Mouse (Mus musculus): ENCODE data around the gene Rps15. TPM values are rescaled to one million over a fixed set of nuclear protein-coding genes. Genes with fewer than 3 reads are reported as not detected.

The Rps15 gene
- polyA plus RNA-seq, 1 experiment from 2014 or later, result 1,053 TPM

GRCm38 (mm10) chr10:80343425-80343895 is 51.2 kb downstream of the Rps15 start:
- 27% methylated on average over 13 of the region's 13 CpGs for WGBS
- Histone ChIP-seq H3K4me3 (peak overlapping the region; percentile 52), H3K4me1 (peaks cover 61% of the 10 kb centered on the region), H3K36me3 (no peaks in the 10 kb centered on the region), H3K27me3 (ENCODE audit: low read depth, poor library complexity, severe bottlenecking) (peaks cover 96% of the 10 kb centered on the region), H3K27ac (replicated peaks) (0 out of 2 replicates have a peak overlapping the region, but pooled peaks have one; percentile 59), H3K9me3 (replicated peaks) (no peaks in the 10 kb centered on the region)
- DNase-seq (ENCODE audit: low spot score), result no peak

Small RNA genes within 50 kb of the gene (microRNA-seq; reads per million reads assigned to microRNA genes)
- gene Mir6911, result 1.2 reads per million

Other genes with a start within 250 kb of the Rps15 start
- 702 and 747 TPM in 2 replicates for gene Gpx4, start 245.3 kb upstream of the Rps15 start, polyA plus RNA-seq (2016; fragmentation: Nextera tagmentation; extraction: Ambion mirVana)
- gene Sbno2, start 186.9 kb upstream of the Rps15 start, polyA plus RNA-seq (2016; fragmentation: Nextera tagmentation; extraction: Ambion mirVana), result 15.0 and 15.2 TPM in 2 replicates
- gene Stk11, start 176.7 kb upstream of the Rps15 start, polyA plus RNA-seq (2016; fragmentation: Nextera tagmentation; extraction: Ambion mirVana), result 18.0 and 19.7 TPM in 2 replicates
- gene Atp5d, start 153.8 kb upstream of the Rps15 start, polyA plus RNA-seq (2016; fragmentation: Nextera tagmentation; extraction: Ambion mirVana), result 463 and 481 TPM in 2 replicates
- gene Cbarp, start 151.6 kb upstream of the Rps15 start, polyA plus RNA-seq (2016; fragmentation: Nextera tagmentation; extraction: Ambion mirVana), result 7.8 and 9.3 TPM in 2 replicates
- 17.8 and 19.7 TPM in 2 replicates for gene Midn, start 144.2 kb upstream of the Rps15 start, polyA plus RNA-seq (2016; fragmentation: Nextera tagmentation; extraction: Ambion mirVana)
- 91.8 and 135 TPM in 2 replicates for gene Cirbp, start 126.5 kb upstream of the Rps15 start, polyA plus RNA-seq (2016; fragmentation: Nextera tagmentation; extraction: Ambion mirVana)
- 10.6 and 11.2 TPM in 2 replicates for gene 1600002K03Rik, start 119.5 kb upstream of the Rps15 start, polyA plus RNA-seq (2016; fragmentation: Nextera tagmentation; extraction: Ambion mirVana)
- gene Efna2, start 113.0 kb upstream of the Rps15 start, polyA plus RNA-seq (2016; fragmentation: Nextera tagmentation; extraction: Ambion mirVana), result 56.6 and 64.5 TPM in 2 replicates
- 154 and 166 TPM in 2 replicates for gene Mum1, start 66.0 kb upstream of the Rps15 start, polyA plus RNA-seq (2016; fragmentation: Nextera tagmentation; extraction: Ambion mirVana)
- 288 and 314 TPM in 2 replicates for gene Ndufs7, start 43.3 kb upstream of the Rps15 start, polyA plus RNA-seq (2016; fragmentation: Nextera tagmentation; extraction: Ambion mirVana)
- gene Gamt, start 31.4 kb upstream of the Rps15 start, polyA plus RNA-seq (2016; fragmentation: Nextera tagmentation; extraction: Ambion mirVana), result 32.5 and 35.5 TPM in 2 replicates
- 43.7 and 50.6 TPM in 2 replicates for gene Dazap1, start 31.0 kb upstream of the Rps15 start, polyA plus RNA-seq (2016; fragmentation: Nextera tagmentation; extraction: Ambion mirVana)
- 28.3 and 61.6 TPM in 2 replicates for gene Apc2, start 3.5 kb downstream of the Rps15 start, polyA plus RNA-seq (2016; fragmentation: Nextera tagmentation; extraction: Ambion mirVana)
- gene 2310011J03Rik, start 28.1 kb downstream of the Rps15 start, polyA plus RNA-seq (2016; fragmentation: Nextera tagmentation; extraction: Ambion mirVana), result 57.3 TPM in 2 replicates
- 3.3 and 4.2 TPM in 2 replicates for gene Pcsk4, start 37.0 kb downstream of the Rps15 start, polyA plus RNA-seq (2016; fragmentation: Nextera tagmentation; extraction: Ambion mirVana)
- 9.1 and 11.5 TPM in 2 replicates for gene Reep6, start 37.5 kb downstream of the Rps15 start, polyA plus RNA-seq (2016; fragmentation: Nextera tagmentation; extraction: Ambion mirVana)
- 0.48 and 0.91 TPM in 2 replicates for gene Adamtsl5, start 56.0 kb downstream of the Rps15 start, polyA plus RNA-seq (2016; fragmentation: Nextera tagmentation; extraction: Ambion mirVana)
- gene Plk5, start 64.0 kb downstream of the Rps15 start, polyA plus RNA-seq (2016; fragmentation: Nextera tagmentation; extraction: Ambion mirVana), result 0.12 and 0.32 TPM in 2 replicates
- gene Mex3d, start 95.2 kb downstream of the Rps15 start, polyA plus RNA-seq (2016; fragmentation: Nextera tagmentation; extraction: Ambion mirVana), result 6.3 and 6.4 TPM in 2 replicates
- 338 and 351 TPM in 2 replicates for gene Mbd3, start 107.1 kb downstream of the Rps15 start, polyA plus RNA-seq (2016; fragmentation: Nextera tagmentation; extraction: Ambion mirVana)
- gene Uqcr11, start 114.4 kb downstream of the Rps15 start, polyA plus RNA-seq (2016; fragmentation: Nextera tagmentation; extraction: Ambion mirVana), result 610 and 635 TPM in 2 replicates
- 190 and 191 TPM in 2 replicates for gene Tcf3, start 141.2 kb downstream of the Rps15 start, polyA plus RNA-seq (2016; fragmentation: Nextera tagmentation; extraction: Ambion mirVana)
- gene Onecut3, start 202.4 kb downstream of the Rps15 start, polyA plus RNA-seq (2016; fragmentation: Nextera tagmentation; extraction: Ambion mirVana), result 1.4 and 2.1 TPM in 2 replicates
- 0.41 and 0.79 TPM in 2 replicates for gene Atp8b3, start 246.7 kb downstream of the Rps15 start, polyA plus RNA-seq (2016; fragmentation: Nextera tagmentation; extraction: Ambion mirVana)

Data from midbrain, embryonic 10.5 days (tissue).